Mouse (Mus musculus) kidney, adult 2 months (tissue): Measurements from ENCODE around the gene Cradd.

ENCODE experiments used
- CTCF ChIP-seq: fragments of 200-500 bp; conservative IDR thresholded peaks from 2 replicates; pipeline ENCODE4 v1.5.1; 2011; ENCODE audit warnings: low read depth, mild to moderate bottlenecking, control low read depth, low read length, moderate library complexity, mixed read lengths; ENCODE audit not compliant: insufficient read depth, insufficient read length
- POLR2A ChIP-seq: fragments of 200-500 bp; IDR thresholded peaks from one replicate; pipeline ENCODE4 v1.6.1; 2011; ENCODE audit warnings: low read depth, low read length, control low read depth

DNA sequence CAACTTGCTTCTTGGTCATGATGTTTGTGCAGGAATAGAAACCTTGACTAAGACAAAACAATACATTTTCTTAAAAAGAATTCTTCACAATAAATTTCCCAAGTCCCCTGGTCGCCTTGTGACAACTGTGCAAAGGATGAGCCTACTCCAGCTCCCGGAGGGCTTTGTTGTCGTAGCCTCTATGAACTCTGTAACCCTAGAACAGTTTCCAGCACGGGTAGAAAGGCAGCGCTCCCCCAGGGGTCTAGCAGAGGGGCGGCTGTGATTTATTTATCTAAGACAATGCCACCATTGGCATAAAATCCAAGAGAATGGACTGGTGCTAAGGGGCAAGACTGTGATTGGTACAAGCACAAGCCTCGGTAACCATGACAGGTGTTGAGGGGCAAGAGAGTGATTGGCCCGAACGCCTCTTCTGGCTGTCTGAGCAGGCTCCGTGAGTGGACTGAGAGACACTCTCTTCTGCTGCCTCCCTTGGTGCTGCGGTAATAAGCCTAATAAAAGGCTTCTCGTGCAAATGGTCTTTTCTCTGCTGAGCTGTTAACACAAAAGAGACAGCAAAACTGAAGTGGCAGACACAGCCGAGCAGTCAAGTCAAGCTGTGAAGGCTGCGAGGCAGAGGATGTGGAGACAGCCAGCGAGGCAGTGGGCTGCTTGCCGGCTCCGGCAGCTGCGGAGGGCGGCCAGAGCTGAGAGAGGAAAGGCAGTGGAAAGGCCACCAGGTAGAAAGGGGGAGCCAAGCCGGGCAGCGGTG lies 13.1 kb downstream of the Cradd start:
- TF ChIP-seq POLR2A: no peak
- no peak for TF ChIP-seq CTCF
